Mouse (Mus musculus) kidney, postnatal 25 days (tissue): ENCODE results near the gene Lipc.

Source experiments
- DNase-seq, 2 experiments: peaks; one replicate each; pipeline ENCODE4 v3.0.0; 2021; ENCODE audit warnings: mixed read lengths in 2 of 2

Lipc gene

DNA sequence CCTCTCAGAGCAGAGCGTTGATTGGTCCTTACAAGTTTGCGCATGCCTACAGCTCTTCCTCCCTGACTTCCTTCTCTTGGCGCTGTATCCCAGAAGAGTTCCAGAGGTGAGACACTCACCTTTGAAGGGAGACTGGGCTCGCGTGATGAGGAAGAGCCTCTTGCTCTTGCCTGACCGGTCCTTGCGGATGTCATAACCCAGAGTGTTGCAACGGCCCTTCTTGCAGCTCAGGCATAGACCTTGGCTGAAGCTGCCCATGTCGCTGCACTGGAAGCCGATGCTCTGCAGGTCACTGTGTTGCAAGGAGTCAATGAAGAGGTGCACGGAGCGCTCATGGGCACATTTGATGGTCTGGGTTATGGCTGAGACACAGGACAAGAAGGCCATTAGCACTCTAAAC is 139.5 kb downstream of the Lipc start:
- no peak for DNase-seq

DNA sequence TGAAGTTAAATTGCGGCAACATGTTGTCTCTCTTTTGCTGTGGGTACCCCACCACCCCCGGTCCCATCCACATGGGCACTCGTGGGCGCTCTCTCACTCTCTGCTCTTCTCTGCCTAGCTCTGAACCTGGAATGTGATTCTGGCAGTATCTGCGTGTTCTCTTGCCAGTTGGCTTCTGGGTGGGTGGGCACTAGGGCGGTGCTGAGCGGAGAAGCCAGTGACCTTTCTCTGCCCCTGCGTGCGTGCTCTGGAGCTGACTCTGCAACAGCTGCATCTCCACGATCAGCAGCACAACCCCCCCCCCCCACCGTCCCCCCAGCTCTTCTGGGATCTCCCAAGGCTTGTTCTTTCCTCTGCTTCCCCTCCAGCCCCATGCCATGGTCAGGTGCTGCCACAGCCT is 144.3 kb downstream of the Lipc start:
- DNase-seq = no peak

DNA sequence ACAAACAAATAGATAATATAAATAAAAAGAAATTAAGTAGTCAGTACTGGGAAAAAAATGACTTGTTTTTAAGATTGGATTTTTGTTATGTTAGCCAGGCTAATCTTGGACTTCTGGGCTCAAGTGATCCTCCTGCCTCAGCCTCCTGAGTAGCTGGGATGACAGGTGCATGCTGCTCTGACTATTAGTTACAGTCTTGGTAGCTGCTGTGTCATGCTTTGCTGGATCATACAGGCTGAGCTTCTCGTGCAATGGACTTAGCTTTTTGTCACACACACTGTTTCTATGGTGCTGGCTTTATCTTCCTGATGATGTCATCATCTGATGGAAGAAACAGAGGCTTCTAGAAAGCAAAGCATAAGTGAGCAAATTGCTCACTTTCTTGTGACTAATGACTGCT is 146.0 kb downstream of the Lipc start:
- no peak for DNase-seq

DNA sequence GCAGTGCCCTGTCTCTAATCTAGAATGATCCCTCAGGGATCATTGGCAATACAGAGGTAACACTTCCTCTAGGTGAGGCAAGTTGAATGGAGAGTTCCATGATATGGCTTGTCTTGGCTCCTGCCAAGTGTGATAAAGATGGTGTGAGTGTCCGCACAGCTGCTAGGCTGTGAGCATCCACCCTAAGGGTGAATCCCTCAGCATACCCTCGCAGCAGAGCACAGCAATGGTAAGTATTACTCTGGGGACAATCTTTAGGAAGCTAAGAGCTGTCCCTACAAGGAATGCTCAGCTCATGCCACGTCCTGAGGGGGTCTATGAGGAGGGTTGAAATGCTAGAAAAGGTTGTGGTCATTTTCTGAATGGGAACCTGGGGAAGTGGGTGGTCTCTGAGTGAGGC is 149.2 kb downstream of the Lipc start:
- no peak for DNase-seq

DNA sequence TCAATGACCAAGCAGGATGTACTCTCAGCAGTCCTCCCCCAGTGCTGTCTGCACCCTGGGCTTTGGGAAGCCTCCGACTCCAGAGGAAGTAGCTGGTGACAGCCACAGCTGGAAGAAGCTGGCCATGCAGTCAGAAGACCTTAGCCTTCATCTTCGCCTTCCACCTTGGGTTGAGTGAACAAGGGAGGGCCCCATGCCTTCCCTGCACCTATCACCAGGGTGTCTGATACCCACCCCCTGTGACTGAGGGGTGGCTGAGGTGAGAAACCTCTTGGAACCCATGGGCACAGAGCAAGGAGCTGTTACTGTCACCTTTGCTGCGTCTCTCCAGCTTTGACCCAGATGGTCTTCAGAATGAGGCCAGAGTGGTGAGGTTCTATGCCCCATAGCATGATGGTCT is 150.3 kb downstream of the Lipc start:
- DNase-seq = no peak

DNA sequence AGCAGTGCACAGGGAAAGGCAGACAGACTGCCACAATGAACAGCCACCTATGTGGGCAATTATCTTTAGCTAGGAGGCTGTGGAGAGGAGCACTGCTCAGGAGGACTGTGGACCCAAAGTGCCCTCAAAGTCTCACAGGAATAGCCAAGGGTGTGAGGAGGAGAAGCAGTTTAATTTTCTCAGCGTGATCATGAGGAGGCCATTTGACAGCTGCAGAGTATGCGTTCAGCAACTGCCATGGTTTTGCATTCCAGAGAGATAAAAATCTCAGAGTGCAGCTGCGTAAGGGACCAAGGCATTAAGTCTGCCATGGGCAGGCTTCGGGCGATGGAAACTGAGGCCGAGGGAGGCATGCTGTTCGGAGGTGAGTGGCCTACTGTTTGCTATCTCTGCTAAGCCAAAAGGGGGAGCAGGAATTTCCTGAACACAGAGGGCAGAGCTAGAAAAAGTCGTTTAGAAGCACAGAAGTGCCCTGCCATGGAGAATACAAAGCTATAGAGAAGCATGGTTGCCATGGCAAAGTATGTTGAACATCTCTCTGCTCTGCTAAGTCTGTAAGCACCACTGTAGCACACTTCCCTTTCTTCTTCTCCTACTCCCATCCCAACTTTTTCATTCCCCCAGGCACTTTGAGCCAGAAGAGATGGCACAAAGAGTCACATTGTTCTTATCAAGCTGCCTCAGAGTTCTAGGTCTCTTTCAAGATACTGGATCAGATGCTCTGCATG is 151.3 kb downstream of the Lipc start:
- DNase-seq = no peak

DNA sequence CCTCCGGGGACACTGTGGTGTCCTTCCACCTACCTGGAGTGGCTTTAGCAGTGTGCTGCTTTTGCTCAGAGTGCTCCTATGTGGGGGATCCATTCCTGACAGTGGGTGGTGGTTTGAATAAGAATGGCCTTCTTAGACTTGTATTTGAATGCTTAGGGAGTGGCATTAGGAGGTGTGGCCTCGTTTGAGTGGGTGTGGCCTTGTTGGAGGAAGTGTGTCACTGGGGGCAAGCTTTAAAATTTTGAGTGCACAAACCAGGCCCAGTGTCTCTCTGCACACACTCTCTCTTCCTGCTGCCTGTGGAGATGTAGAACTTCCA is 156.6 kb downstream of the Lipc start:
- DNase-seq = no peak

DNA sequence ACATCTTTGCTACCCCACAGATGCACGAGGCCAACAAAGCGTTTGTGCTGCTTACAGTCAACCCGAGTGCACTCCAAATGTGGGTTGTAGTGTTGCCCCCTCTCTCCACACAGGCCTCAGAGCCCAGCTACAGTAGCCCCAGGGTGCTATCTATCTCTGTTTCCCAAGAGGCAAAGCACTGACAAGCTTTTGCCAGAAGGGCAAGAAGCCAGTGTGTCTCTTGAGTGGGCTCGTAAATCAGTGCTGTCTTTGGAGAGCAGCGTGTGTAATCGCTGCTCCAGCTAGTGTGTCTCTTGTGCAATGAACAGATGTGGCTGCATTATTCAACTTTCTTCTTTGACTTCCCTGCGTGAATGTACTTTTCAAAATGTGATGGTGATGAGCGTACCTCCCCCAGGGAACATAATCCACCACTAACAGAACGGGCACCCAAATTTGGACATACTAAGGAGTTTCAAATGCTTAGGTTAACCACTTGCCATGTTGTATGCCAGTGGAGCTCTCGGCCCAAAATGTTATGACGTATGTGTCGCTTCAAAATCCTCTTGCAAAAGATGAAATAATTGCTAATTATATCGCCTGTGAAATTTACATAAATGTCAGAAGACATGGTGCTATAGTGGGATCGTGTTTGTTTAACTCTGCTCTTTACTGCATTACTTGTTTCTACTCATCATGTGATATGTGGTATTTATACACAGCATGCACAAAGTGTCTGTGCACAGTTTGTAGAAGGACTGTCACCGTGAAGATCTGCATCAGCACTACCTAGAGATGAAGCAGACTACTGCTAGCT is 157.2 kb downstream of the Lipc start:
- DNase-seq = no peak

DNA sequence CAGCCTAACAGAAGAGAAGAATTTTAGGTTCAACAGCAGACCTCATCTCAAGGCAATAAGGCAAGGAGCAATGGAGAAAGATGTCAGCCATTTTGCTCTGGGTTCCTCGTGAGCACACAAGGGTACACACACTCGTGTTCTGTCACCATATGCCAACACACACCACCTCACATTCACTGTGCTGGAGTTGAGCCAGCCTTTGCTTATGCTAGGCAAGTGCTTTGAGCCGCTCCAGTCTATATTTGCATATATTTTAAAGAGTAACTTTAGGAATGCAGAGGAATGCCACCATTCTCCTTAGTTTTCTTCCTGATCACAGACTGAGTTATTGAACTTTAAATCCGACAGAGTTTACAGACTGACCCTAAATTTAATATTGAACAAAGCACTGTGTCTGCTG is 161.4 kb downstream of the Lipc start:
- DNase-seq = peak; percentile 62 to 68

DNA sequence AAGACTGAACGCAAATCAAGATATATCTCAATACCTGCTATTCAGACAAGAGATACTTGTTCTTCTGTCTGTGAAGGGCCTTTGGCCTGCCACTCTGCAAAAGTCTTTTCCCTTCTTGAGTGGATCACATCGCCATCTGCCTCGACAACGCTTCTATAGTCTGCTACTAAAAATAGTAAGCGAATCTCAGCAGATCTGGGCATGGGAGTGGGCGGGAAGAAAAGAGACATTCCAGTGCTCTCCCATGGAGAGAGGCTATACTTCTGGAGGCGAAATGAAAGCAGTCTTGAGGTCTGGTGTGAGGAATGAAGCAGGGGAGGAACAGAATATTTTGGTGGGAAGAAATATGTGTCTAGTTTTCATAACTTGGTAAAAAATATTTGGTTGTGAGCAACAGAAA is 163.3 kb downstream of the Lipc start:
- no peak for DNase-seq

DNA sequence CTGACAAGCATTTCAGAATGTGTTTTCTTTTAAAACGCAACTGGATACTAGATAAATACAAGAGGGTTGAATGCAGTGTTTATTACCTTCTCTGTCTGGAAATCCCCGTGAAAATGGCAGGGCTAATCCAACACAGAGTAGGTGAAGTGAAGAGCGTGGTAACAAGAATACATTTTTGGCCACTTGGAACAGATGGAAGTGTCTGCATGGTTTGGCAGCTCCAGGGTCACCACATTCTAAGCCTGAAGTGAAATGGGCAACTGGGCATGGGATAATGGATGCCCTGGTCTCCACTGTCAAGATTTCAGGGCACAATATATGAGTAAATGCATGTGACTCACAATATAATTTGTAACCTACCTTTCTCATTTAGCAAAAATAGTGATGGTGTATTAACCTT is 169.8 kb downstream of the Lipc start:
- DNase-seq = no peak

DNA sequence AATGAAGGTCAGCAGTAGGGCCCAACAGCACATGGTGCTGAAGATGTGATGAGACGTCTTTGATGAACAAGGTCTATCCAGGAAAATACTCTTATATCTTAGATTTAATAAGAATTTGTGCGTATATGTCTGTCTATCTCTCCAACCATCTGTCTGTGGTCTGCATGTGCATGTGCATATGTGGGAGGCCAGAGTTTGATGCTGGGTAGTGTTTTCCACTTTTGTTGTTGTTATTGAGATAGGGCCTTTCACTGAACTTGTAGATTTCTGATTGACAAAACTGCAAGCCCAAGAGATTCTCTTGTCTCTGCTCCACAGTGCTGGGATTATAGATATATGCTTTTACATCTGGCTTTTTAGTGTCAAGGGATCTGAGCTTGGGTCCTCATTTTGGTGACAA is 176.5 kb downstream of the Lipc start:
- no peak for DNase-seq

DNA sequence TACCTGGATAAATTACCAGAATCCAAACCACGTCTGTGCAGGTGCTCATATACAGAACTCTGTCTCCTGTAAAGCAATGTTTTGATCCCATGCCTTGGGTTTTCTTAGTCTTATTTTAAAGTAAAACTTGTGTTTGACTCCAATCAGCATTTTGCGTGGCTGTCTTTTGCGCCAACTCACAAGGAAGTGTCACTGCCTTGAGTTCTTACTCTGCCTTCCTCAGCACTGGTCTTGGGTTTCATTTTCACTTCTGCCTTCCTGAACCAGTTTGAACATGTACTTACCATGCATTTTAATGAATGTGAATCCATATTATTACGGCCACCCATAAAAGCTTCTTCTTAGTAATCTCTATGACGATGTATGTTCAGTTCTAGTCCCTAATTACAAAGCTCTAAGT is 191.1 kb downstream of the Lipc start:
- no peak for DNase-seq

DNA sequence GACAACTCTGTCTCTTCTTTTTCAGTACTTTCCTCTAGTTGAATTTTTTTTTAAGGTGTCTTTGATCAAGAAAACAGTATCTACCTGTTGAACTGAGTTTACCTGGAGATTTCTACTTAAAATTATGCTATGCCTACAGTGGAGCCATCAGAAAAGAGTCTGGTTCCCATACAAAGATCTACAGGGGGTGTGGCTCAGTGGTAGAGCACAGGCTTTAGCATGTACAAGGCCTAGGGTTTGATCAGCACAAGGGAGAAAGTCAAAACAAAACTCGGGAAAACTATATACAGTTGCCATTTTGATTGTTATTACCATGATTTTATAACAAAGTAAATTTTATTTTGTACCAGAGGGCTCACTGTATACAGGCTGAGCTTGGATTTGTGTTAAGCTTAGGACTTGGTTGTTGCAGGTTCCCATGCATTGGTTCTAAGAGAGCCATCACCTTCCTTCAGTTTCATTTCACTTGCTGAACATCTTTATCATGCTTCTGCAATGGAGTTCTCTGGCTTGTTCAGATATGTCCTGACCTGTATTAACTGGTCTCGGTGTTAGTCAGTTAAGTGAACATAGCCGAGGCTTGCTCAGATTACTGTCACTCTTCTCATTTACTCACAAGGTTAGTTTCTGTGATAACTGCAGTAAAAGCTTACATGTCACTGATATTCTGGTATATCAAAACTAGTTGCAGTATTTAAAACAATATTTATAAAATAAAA is 200.4 kb downstream of the Lipc start:
- DNase-seq = no peak
